9 mouse cellular contexts compared by ENCODE assay signal in the genomic region with DNA sequence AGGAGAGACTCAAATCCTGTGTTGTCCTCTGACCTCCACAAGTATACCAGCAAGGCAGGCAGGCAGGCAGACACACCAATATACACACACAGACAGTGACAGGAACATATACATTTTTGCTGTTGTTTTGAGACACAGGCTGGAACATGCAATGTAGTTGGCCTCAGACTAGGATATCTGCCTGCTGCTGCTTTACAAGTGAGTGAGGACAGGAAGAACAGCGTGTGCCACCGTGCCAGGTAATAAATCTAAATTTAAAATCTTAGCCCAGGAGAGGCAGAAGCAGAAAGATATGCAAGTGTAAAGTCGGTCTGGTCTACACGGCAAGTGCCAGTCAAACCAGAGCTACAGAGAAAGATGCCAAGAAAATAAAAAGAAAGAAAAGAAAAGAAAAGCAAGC. TPM values are rescaled to one million over a fixed set of nuclear protein-coding genes. Genes with fewer than 3 reads are reported as not detected.
DNase-seq lines count a peak whose midpoint lies in the region; ATAC-seq lines count a peak whose summit lies in the region.
"Had no signal": no experiment of that assay in that cellular context is flagged by ENCODE, and none has a peak within 500 bp of the region (broad histone marks: within the 10 kb centered on the region; RNA-seq: fewer than 3 reads in every experiment).

No protein-coding gene starts in this region.

- no peak for DNase-seq in kidney, postnatal 36 days
- no peak for DNase-seq in embryonic facial prominence, embryonic 14.5 days (ENCODE audit: low spot score)
- no peak for DNase-seq in spleen, adult 12 weeks (ENCODE audit: low spot score)
- no peak for DNase-seq in thymus, postnatal 0 days (ENCODE audit: low spot score)
- DNase-seq: cerebellum, adult 11-12 months had no signal

- H3K27me3 ChIP-seq in forebrain, embryonic 13.5 days: no peaks in the 10 kb centered on the region
- H3K27me3 ChIP-seq in forebrain, embryonic 16.5 days (replicated peaks; ENCODE audit: control insufficient read depth, insufficient read depth, low read length): no peaks in the 10 kb centered on the region
- no peaks in the 10 kb centered on the region for H3K27me3 ChIP-seq in kidney, embryonic 15.5 days
- H3K27me3 ChIP-seq in embryonic facial prominence, embryonic 14.5 days (replicated peaks; ENCODE audit: control insufficient read depth, insufficient read depth, low read length): no peaks in the 10 kb centered on the region
- H3K27me3 ChIP-seq in midbrain, embryonic 12.5 days: no peaks in the 10 kb centered on the region

- peak overlapping the region; percentile 87; the same call in 1 of the 2 replicates for H3K4me2 ChIP-seq in forebrain, embryonic 13.5 days
- H3K4me2 ChIP-seq in forebrain, embryonic 16.5 days (ENCODE audit: low read length): no peak overlapping the region
- peak overlapping the region; percentile 85 for H3K4me2 ChIP-seq in kidney, embryonic 15.5 days
- peak overlapping the region; percentile 76 for H3K4me2 ChIP-seq in embryonic facial prominence, embryonic 14.5 days (ENCODE audit: low read depth, low read length)
- 0 out of 2 replicates have a peak overlapping the region, but pooled peaks have one; percentile 74 for H3K4me2 ChIP-seq in midbrain, embryonic 12.5 days (replicated peaks)

- no peak overlapping the region for H3K27ac ChIP-seq in forebrain, embryonic 13.5 days
- no peak overlapping the region for H3K27ac ChIP-seq in forebrain, embryonic 16.5 days (ENCODE audit: low read length)
- H3K27ac ChIP-seq in kidney, embryonic 15.5 days: 0 out of 2 replicates have a peak overlapping the region, but pooled peaks have one; percentile 34
- no peak overlapping the region for H3K27ac ChIP-seq in embryonic facial prominence, embryonic 14.5 days (replicated peaks; ENCODE audit: low read depth, low read length)
- no peak overlapping the region for H3K27ac ChIP-seq in midbrain, embryonic 12.5 days (replicated peaks)

- 0 out of 2 replicates have a peak overlapping the region, but pooled peaks have one; percentile 50 for H3K9ac ChIP-seq in forebrain, embryonic 13.5 days
- H3K9ac ChIP-seq in forebrain, embryonic 16.5 days (replicated peaks; ENCODE audit: low read depth, low read length): no peak overlapping the region
- H3K9ac ChIP-seq in kidney, embryonic 15.5 days: peak overlapping the region; percentile 88
- H3K9ac ChIP-seq in embryonic facial prominence, embryonic 14.5 days (ENCODE audit: low read depth, low read length): no peak overlapping the region
- no peak overlapping the region for H3K9ac ChIP-seq in midbrain, embryonic 12.5 days (replicated peaks)

- peaks cover 23% of the 10 kb centered on the region for H3K4me1 ChIP-seq in forebrain, embryonic 13.5 days
- peaks cover 19% of the 10 kb centered on the region for H3K4me1 ChIP-seq in forebrain, embryonic 16.5 days (replicated peaks; ENCODE audit: control insufficient read depth, insufficient read depth, low read length)
- peaks cover 26% of the 10 kb centered on the region for H3K4me1 ChIP-seq in kidney, embryonic 15.5 days
- peaks cover 10% of the 10 kb centered on the region for H3K4me1 ChIP-seq in embryonic facial prominence, embryonic 14.5 days (ENCODE audit: control insufficient read depth, insufficient read depth, low read length)
- peaks cover 22% of the 10 kb centered on the region for H3K4me1 ChIP-seq in midbrain, embryonic 12.5 days

- no peaks in the 10 kb centered on the region for H3K9me3 ChIP-seq in forebrain, embryonic 13.5 days (replicated peaks)
- H3K9me3 ChIP-seq in forebrain, embryonic 16.5 days (ENCODE audit: control insufficient read depth, low read length): no peaks in the 10 kb centered on the region
- H3K9me3 ChIP-seq in kidney, embryonic 15.5 days (replicated peaks): no peaks in the 10 kb centered on the region
- H3K9me3 ChIP-seq in embryonic facial prominence, embryonic 14.5 days (ENCODE audit: control insufficient read depth, low read length): no peaks in the 10 kb centered on the region
- H3K9me3 ChIP-seq in midbrain, embryonic 12.5 days: no peaks in the 10 kb centered on the region

- H3K36me3 ChIP-seq in forebrain, embryonic 13.5 days (ENCODE audit: poor library complexity, severe bottlenecking): no peaks in the 10 kb centered on the region
- H3K36me3 ChIP-seq in forebrain, embryonic 16.5 days (ENCODE audit: control insufficient read depth, insufficient read depth): no peaks in the 10 kb centered on the region
- H3K36me3 ChIP-seq in kidney, embryonic 15.5 days: 0 out of 2 replicates have a peak, but pooled peaks cover 3% of the 10 kb centered on the region
- no peaks in the 10 kb centered on the region for H3K36me3 ChIP-seq in embryonic facial prominence, embryonic 14.5 days (ENCODE audit: control insufficient read depth, insufficient read depth, low read length)
- H3K36me3 ChIP-seq in midbrain, embryonic 12.5 days: no peaks in the 10 kb centered on the region

- H3K4me3 ChIP-seq in forebrain, embryonic 13.5 days: 0 out of 2 replicates have a peak overlapping the region, but pooled peaks have one; percentile 4
- H3K4me3 ChIP-seq in forebrain, embryonic 16.5 days (replicated peaks; ENCODE audit: low read length): no peak overlapping the region
- peak overlapping the region; percentile 83; the same call in 1 of the 2 replicates for H3K4me3 ChIP-seq in kidney, embryonic 15.5 days (replicated peaks)
- no peak overlapping the region for H3K4me3 ChIP-seq in embryonic facial prominence, embryonic 14.5 days (ENCODE audit: low read depth, low read length)
- H3K4me3 ChIP-seq in midbrain, embryonic 12.5 days: 0 out of 2 replicates have a peak overlapping the region, but pooled peaks have one; percentile 93

- no peak for ATAC-seq in forebrain, embryonic 13.5 days
- ATAC-seq in forebrain, embryonic 16.5 days: no peak
- no peak for ATAC-seq in kidney, embryonic 15.5 days (replicated peaks; ENCODE audit: low FRiP score)
- no peak for ATAC-seq in embryonic facial prominence, embryonic 14.5 days (ENCODE audit: low read depth)
- no peak for ATAC-seq in midbrain, embryonic 12.5 days (ENCODE audit: low FRiP score, low read depth)

- WGBS in forebrain, embryonic 13.5 days: 94% methylated on average over 4 of the region's 4 CpGs
- WGBS in forebrain, embryonic 16.5 days: 86% methylated on average over 4 of the region's 4 CpGs
- WGBS in kidney, embryonic 15.5 days: 66% methylated on average over 4 of the region's 4 CpGs
- WGBS in embryonic facial prominence, embryonic 14.5 days: 86% methylated on average over 4 of the region's 4 CpGs
- WGBS in midbrain, embryonic 12.5 days: 92% methylated on average over 4 of the region's 4 CpGs

RNA-seq across cellular contexts. Expression of a gene that starts 2.2 kb away (rescaled TPM):
- polyA plus RNA-seq in forebrain, embryonic 13.5 days (2015; fragmentation: Nextera tagmentation; extraction: Ambion mirVana): 50.0 and 55.3 TPM in 2 replicates
- polyA plus RNA-seq in forebrain, embryonic 16.5 days (2015; fragmentation: Nextera tagmentation; extraction: Ambion mirVana): 44.3 and 55.3 TPM in 2 replicates
- polyA plus RNA-seq in kidney, embryonic 15.5 days (2015; fragmentation: Nextera tagmentation; extraction: Ambion mirVana): 40.0 and 40.1 TPM in 2 replicates
- polyA plus RNA-seq in embryonic facial prominence, embryonic 14.5 days (2014; fragmentation: Nextera tagmentation; extraction: Ambion mirVana): 24.7 and 28.7 TPM in 2 replicates
- polyA plus RNA-seq in midbrain, embryonic 12.5 days (2016; fragmentation: Nextera tagmentation; extraction: Ambion mirVana): 44.8 and 46.4 TPM in 2 replicates
- polyA plus RNA-seq in thymus, postnatal 0 days (2015; fragmentation: Nextera tagmentation; extraction: Ambion mirVana): 32.8 and 43.6 TPM in 2 replicates

RNA-seq across cellular contexts. Expression of a gene that starts 14.9 kb away (rescaled TPM):
- 51.5 and 56.1 TPM in 2 replicates for polyA plus RNA-seq in forebrain, embryonic 13.5 days (2015; fragmentation: Nextera tagmentation; extraction: Ambion mirVana)
- polyA plus RNA-seq in forebrain, embryonic 16.5 days (2015; fragmentation: Nextera tagmentation; extraction: Ambion mirVana): 43.5 and 43.8 TPM in 2 replicates
- polyA plus RNA-seq in kidney, embryonic 15.5 days (2015; fragmentation: Nextera tagmentation; extraction: Ambion mirVana): 47.7 and 48.3 TPM in 2 replicates
- 43.4 and 48.8 TPM in 2 replicates for polyA plus RNA-seq in embryonic facial prominence, embryonic 14.5 days (2014; fragmentation: Nextera tagmentation; extraction: Ambion mirVana)
- polyA plus RNA-seq in midbrain, embryonic 12.5 days (2016; fragmentation: Nextera tagmentation; extraction: Ambion mirVana): 58.3 and 63.8 TPM in 2 replicates
- polyA plus RNA-seq in thymus, postnatal 0 days (2015; fragmentation: Nextera tagmentation; extraction: Ambion mirVana): 83.0 and 92.5 TPM in 2 replicates

RNA-seq across cellular contexts. Expression of a gene that starts 43.9 kb away (rescaled TPM):
- 0.23 and 0.64 TPM in 2 replicates for polyA plus RNA-seq in forebrain, embryonic 13.5 days (2015; fragmentation: Nextera tagmentation; extraction: Ambion mirVana)
- 0.80 and 1.4 TPM in 2 replicates for polyA plus RNA-seq in forebrain, embryonic 16.5 days (2015; fragmentation: Nextera tagmentation; extraction: Ambion mirVana)
- polyA plus RNA-seq in kidney, embryonic 15.5 days (2015; fragmentation: Nextera tagmentation; extraction: Ambion mirVana): 3.3 and 3.5 TPM in 2 replicates
- polyA plus RNA-seq in embryonic facial prominence, embryonic 14.5 days (2014; fragmentation: Nextera tagmentation; extraction: Ambion mirVana): 1.8 and 2.3 TPM in 2 replicates
- polyA plus RNA-seq in midbrain, embryonic 12.5 days (2016; fragmentation: Nextera tagmentation; extraction: Ambion mirVana): 0.42 and 1.5 TPM in 2 replicates
- polyA plus RNA-seq in thymus, postnatal 0 days (2015; fragmentation: Nextera tagmentation; extraction: Ambion mirVana): 10.8 and 11.9 TPM in 2 replicates

RNA-seq across cellular contexts. Expression of a gene that starts 47.1 kb away (rescaled TPM):
- 154 and 162 TPM in 2 replicates for polyA plus RNA-seq in forebrain, embryonic 13.5 days (2015; fragmentation: Nextera tagmentation; extraction: Ambion mirVana)
- polyA plus RNA-seq in forebrain, embryonic 16.5 days (2015; fragmentation: Nextera tagmentation; extraction: Ambion mirVana): 154 and 171 TPM in 2 replicates
- polyA plus RNA-seq in kidney, embryonic 15.5 days (2015; fragmentation: Nextera tagmentation; extraction: Ambion mirVana): 107 and 113 TPM in 2 replicates
- polyA plus RNA-seq in embryonic facial prominence, embryonic 14.5 days (2014; fragmentation: Nextera tagmentation; extraction: Ambion mirVana): 98.5 and 102 TPM in 2 replicates
- 150 and 151 TPM in 2 replicates for polyA plus RNA-seq in midbrain, embryonic 12.5 days (2016; fragmentation: Nextera tagmentation; extraction: Ambion mirVana)
- 126 TPM in 2 replicates for polyA plus RNA-seq in thymus, postnatal 0 days (2015; fragmentation: Nextera tagmentation; extraction: Ambion mirVana)

Comparison
In these comparisons a context has a peak if more than half of its experiments do, and no peak if none do; other contexts are left out.
1. H3K4me3 ChIP-seq: peak in forebrain, embryonic 13.5 days (single experiment), kidney, embryonic 15.5 days (single experiment) and midbrain, embryonic 12.5 days (single experiment); none in forebrain, embryonic 16.5 days (single experiment) and embryonic facial prominence, embryonic 14.5 days (single experiment).
2. H3K9ac ChIP-seq: peak in forebrain, embryonic 13.5 days (single experiment) and kidney, embryonic 15.5 days (single experiment); none in forebrain, embryonic 16.5 days (single experiment), embryonic facial prominence, embryonic 14.5 days (single experiment) and midbrain, embryonic 12.5 days (single experiment).